Mouse (Mus musculus) testis, adult 2 months (tissue): ENCODE measurements around the gene Rnf150.

Experiments
- CTCF ChIP-seq: fragments of 200-500 bp; IDR thresholded peaks from 2 replicates; pipeline ENCODE4 v1.5.1; 2012; ENCODE audit warnings: low read depth, mild to moderate bottlenecking, inconsistent platforms, low read length, moderate library complexity; ENCODE audit not compliant: control insufficient read depth, insufficient read depth, insufficient replicate concordance
- POLR2A ChIP-seq: fragments of 200-500 bp; IDR thresholded peaks from 2 replicates; pipeline ENCODE4 v1.6.1; 2012; ENCODE audit warnings: low read depth, mild to moderate bottlenecking, inconsistent platforms, low read length, moderate library complexity; ENCODE audit not compliant: control insufficient read depth

DNA sequence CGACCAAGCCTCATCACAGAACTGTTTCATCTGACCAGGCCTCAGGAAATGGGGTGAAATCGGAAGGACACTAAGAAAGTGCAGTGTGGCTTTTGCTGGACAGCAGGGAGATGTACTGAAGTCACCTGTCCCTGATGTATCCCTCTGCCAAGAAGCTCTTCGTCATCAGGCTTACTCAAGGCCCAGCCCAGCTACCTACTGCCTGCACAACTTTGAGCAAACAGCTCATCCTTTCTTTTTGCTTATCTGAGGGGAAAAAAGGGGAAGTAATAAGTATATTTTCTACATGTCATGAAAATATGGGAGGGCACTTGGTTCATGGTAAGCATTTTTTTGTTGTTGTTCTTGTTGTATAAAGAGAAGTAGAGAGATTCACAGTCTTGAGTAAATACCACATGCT lies 191.6 kb downstream of the Rnf150 start:
- no peak for TF ChIP-seq POLR2A
- TF ChIP-seq CTCF: no peak
